ENCODE assay signal across 8 mouse cellular contexts in the genomic region with DNA sequence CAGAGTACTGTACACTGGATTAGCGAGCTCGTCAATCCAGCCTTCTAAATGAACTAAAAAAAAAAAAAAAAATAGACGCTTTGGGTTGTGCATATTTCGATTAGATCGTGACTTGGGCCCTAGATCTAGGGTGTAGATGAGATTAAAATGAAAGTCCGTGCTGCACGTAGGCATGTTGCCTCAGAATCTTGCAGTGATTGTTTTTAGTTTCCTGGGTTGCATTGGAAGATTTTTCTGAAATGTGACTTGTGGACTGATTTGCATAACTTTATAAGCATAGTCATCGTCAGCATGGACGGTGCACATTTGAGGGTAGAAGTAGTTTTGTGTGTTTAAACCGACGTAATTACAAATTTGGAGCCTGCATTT. TPM values are rescaled to one million over a fixed set of nuclear protein-coding genes. Genes with fewer than 3 reads are reported as not detected.
DNase-seq lines count a peak whose midpoint lies in the region; ATAC-seq and TF ChIP-seq lines count a peak whose summit lies in the region.

No protein-coding gene starts in this region.

- intact Hi-C loops in heart, postnatal 36 days (cut with DNase I) = loop anchor here (2.0 to 10.0 kb wide), 5 partner anchors 34 to 326 kb away; no protein-coding TSS in a partner anchor

- ATAC-seq in heart, embryonic 14.5 days (ENCODE audit: insufficient number of reproducible peaks, insufficient read depth, low FRiP score, low read depth) = no peak
- no peak for ATAC-seq in forebrain, embryonic 15.5 days (replicated peaks)

- no peak for TF ChIP-seq POLR2A in ES-Bruce4 (IDR thresholded peaks at IDR 0.05; ENCODE audit: insufficient read depth, low read length)

- H3K27ac ChIP-seq in heart, embryonic 14.5 days (replicated peaks in 1 of 2; ENCODE audit: control insufficient read depth in 1 of 2, insufficient read depth in 1 of 2, low read depth in 2 of 2, low read length in 2 of 2) = peak overlapping the region in 1 of 2 experiments; percentile 99; a peak in 1 of 4 replicates
- H3K27ac ChIP-seq in ES-Bruce4 (ENCODE audit: insufficient read depth, low read length) (no peak overlapping the region), macrophage (peak overlapping the region; percentile 51)
- H3K27ac ChIP-seq in forebrain, embryonic 15.5 days (replicated peaks) = peak overlapping the region; percentile 99

- TF ChIP-seq EP300 in ES-Bruce4 (IDR thresholded peaks at IDR 0.05; ENCODE audit: insufficient read depth, low read depth, low read length) = no peak

- H3K4me3 ChIP-seq in heart, embryonic 14.5 days (ENCODE audit: control insufficient read depth in 1 of 2, insufficient read depth in 1 of 2, low read depth in 1 of 2, low read length in 2 of 2) = peak overlapping the region; percentile 78 to 98
- peak overlapping the region; percentile 95 for H3K4me3 ChIP-seq in ES-Bruce4 (ENCODE audit: low read depth, low read length)
- peak overlapping the region; percentile 92 for H3K4me3 ChIP-seq in forebrain, embryonic 15.5 days
- H3K4me3 ChIP-seq in macrophage (ENCODE audit: inconsistent target) = peak overlapping the region; percentile 72

- no peak for TF ChIP-seq CTCF in ES-Bruce4 (IDR thresholded peaks at IDR 0.05; ENCODE audit: low read depth, low read length)

- H3K9me3 ChIP-seq in heart, embryonic 14.5 days (ENCODE audit: control insufficient read depth, low read length) = no peaks in the 10 kb centered on the region
- H3K9me3 ChIP-seq in ES-Bruce4 (replicated peaks; ENCODE audit: control insufficient read depth, insufficient read depth, low read length, poor library complexity, severe bottlenecking) = no peaks in the 10 kb centered on the region
- no peaks in the 10 kb centered on the region for H3K9me3 ChIP-seq in forebrain, embryonic 15.5 days

- H3K4me1 ChIP-seq in heart, embryonic 14.5 days (ENCODE audit: control insufficient read depth in 2 of 2, insufficient read depth in 2 of 2, low read length in 2 of 2) = peaks cover 4 to 9% of the 10 kb centered on the region in 2 experiments
- H3K4me1 ChIP-seq in ES-Bruce4 (ENCODE audit: control insufficient read depth, insufficient read depth, low read length) = no peaks in the 10 kb centered on the region
- H3K4me1 ChIP-seq in forebrain, embryonic 15.5 days = peaks cover 50% of the 10 kb centered on the region

- peak overlapping the region; percentile 91 for H3K4me2 ChIP-seq in heart, embryonic 14.5 days (ENCODE audit: low read length)
- peak overlapping the region; percentile 67 for H3K4me2 ChIP-seq in forebrain, embryonic 15.5 days (replicated peaks)

- H3K79me2 ChIP-seq in macrophage (ENCODE audit: inconsistent target) = peaks cover 58% of the 10 kb centered on the region

- H3K36me3 ChIP-seq in heart, embryonic 14.5 days (ENCODE audit: control insufficient read depth, insufficient read depth, low read length) = peaks cover 9% of the 10 kb centered on the region; the same call in 1 of the 2 replicates
- H3K36me3 ChIP-seq in ES-Bruce4 (ENCODE audit: control insufficient read depth, insufficient read depth, low read length, poor library complexity, severe bottlenecking) = peaks cover 15% of the 10 kb centered on the region
- no peaks in the 10 kb centered on the region; the same call in 1 of the 2 replicates for H3K36me3 ChIP-seq in forebrain, embryonic 15.5 days
- no peaks in the 10 kb centered on the region for H3K36me3 ChIP-seq in macrophage (ENCODE audit: inconsistent target)

- DNase-seq in heart, postnatal 36 days = no peak
- DNase-seq in yolk sac, embryonic 10.5 days (ENCODE audit: low spot score) = no peak
- DNase-seq in right cerebral cortex, postnatal 10 days (ENCODE audit: low spot score in 2 of 2) = no peak
- DNase-seq in left cerebral cortex, adult 18-20 months (ENCODE audit: low spot score in 2 of 2) = no peak

- WGBS in heart, embryonic 14.5 days = 1% methylated on average over 11 of the region's 11 CpGs
- under 1% methylated on average over 11 of the region's 11 CpGs for WGBS in forebrain, embryonic 15.5 days
- WGBS in macrophage (ENCODE audit: missing documents) = 3% methylated on average over 11 of the region's 11 CpGs

- H3K27me3 ChIP-seq in heart, embryonic 14.5 days (ENCODE audit: control insufficient read depth, insufficient read depth, low read length) = no peaks in the 10 kb centered on the region
- no peaks in the 10 kb centered on the region for H3K27me3 ChIP-seq in ES-Bruce4 (ENCODE audit: control insufficient read depth, insufficient read depth, low read length, poor library complexity, severe bottlenecking)
- H3K27me3 ChIP-seq in forebrain, embryonic 15.5 days = no peaks in the 10 kb centered on the region

- peak overlapping the region; percentile 98 for H3K9ac ChIP-seq in heart, embryonic 14.5 days (ENCODE audit: low read length)
- peak overlapping the region; percentile 97 for H3K9ac ChIP-seq in ES-Bruce4 (ENCODE audit: low read depth, poor library complexity, severe bottlenecking)
- H3K9ac ChIP-seq in forebrain, embryonic 15.5 days (replicated peaks) = peak overlapping the region; percentile 98

RNA-seq across cellular contexts. Expression of a gene that starts 1.5 kb away (rescaled TPM):
- 7.7 and 10.8 TPM in 2 replicates for polyA plus RNA-seq in heart, embryonic 14.5 days (2014; fragmentation: Nextera tagmentation; extraction: Ambion mirVana)
- total RNA-seq in heart, postnatal 36 days (2021) = 10 to 100 TPM; 60.3 to 71.1 TPM
- polyA plus RNA-seq in ES-Bruce4 (2011; ENCODE audit: insufficient read depth, insufficient read length, low read depth, missing spikeins) = 58.8 and 64.1 TPM in 2 replicates
- 12.2 TPM in 2 replicates for polyA plus RNA-seq in forebrain, embryonic 15.5 days (2015; fragmentation: Nextera tagmentation; extraction: Ambion mirVana)
- 100 to 1,000 TPM in 15 of 26 experiments, 10 to 100 TPM in 11; 39.0 to 148 (median 112) TPM for total RNA-seq in macrophage (2018; cell fraction: chromatin; rRNA removed)
- total RNA-seq in macrophage (2018; cell fraction: cytosol; rRNA removed) = 10 to 100 TPM; 42.6 to 69.1 (median 60.0) TPM
- total RNA-seq in macrophage (2018; cell fraction: nucleus; rRNA removed) = 100 to 1,000 TPM in 9 of 26 experiments, 10 to 100 TPM in 17; 42.5 to 152 (median 84.4) TPM
- 29.6 to 30.5 TPM (median 30.4 TPM) in 3 replicates for polyA plus RNA-seq in macrophage (2018)
- 100 to 1,000 TPM; 144 to 146 TPM for total RNA-seq in left cerebral cortex, adult 18-20 months (2021)

RNA-seq across cellular contexts. Expression of a gene that starts 19.2 kb away (rescaled TPM):
- polyA plus RNA-seq in heart, embryonic 14.5 days (2014; fragmentation: Nextera tagmentation; extraction: Ambion mirVana) = 65.0 and 71.8 TPM in 2 replicates
- 10 to 100 TPM; 78.8 to 91.7 TPM for total RNA-seq in heart, postnatal 36 days (2021)
- polyA plus RNA-seq in ES-Bruce4 (2011; ENCODE audit: insufficient read depth, insufficient read length, low read depth, missing spikeins) (98.4 and 107 TPM in 2 replicates), macrophage (2018) (49.6 to 65.6 TPM (median 57.5 TPM) in 3 replicates)
- 113 and 120 TPM in 2 replicates for polyA plus RNA-seq in forebrain, embryonic 15.5 days (2015; fragmentation: Nextera tagmentation; extraction: Ambion mirVana)
- total RNA-seq in macrophage (2018; cell fraction: chromatin; rRNA removed) = 100 to 1,000 TPM in 1 of 26 experiments, 10 to 100 TPM in 25; 25.3 to 161 (median 56.5) TPM
- total RNA-seq in macrophage (2018; cell fraction: cytosol; rRNA removed) = 10 to 100 TPM; 52.6 to 75.1 (median 61.2) TPM
- total RNA-seq in macrophage (2018; cell fraction: nucleus; rRNA removed) = 100 to 1,000 TPM in 12 of 26 experiments, 10 to 100 TPM in 14; 50.2 to 195 (median 95.8) TPM
- 10 to 100 TPM; 88.3 to 98.0 TPM for total RNA-seq in left cerebral cortex, adult 18-20 months (2021)
